Mouse (Mus musculus): ENCODE measurements around the gene Gstz1. TPM values are rescaled to one million over a fixed set of nuclear protein-coding genes. Genes with fewer than 3 reads are reported as not detected.
"Not testable (repeated sequence)": the region's sequence is repeated elsewhere in the genome, so short reads cannot be mapped to it uniquely, and the experiment has no call there.

Gene Gstz1
- total RNA-seq, 2 experiments from 2014 or later: 3.8 to 6.1 TPM

- not testable (repeated sequence) for ATAC-seq (replicated peaks; ENCODE audit: low FRiP score, poor library complexity, severe bottlenecking)
Measured at GRCm38 (mm10) chr12:87154448-87154847, 7.5 kb downstream of the Gstz1 start.

DNA sequence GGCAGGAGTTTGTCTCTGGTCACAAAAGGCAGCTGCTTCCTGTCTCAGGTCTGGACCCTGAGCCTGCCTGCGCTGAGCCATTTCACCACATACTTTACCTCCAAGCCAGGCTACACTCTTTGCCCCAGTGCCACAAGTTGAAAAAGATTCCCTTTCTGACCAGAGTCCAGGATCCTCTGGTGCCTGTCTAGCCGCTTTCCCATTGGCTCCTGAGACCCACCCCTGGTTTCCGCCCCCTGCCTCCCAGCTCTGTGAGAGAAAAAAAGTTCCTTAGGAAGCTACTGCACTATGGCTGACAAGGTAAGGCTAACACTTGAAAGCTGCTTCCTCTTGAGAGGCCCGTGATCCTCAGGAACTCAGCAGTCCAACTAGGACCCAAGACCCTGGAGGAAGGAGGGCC lies 10.4 kb downstream of the Gstz1 start:
- no peak for ATAC-seq (replicated peaks; ENCODE audit: low FRiP score, poor library complexity, severe bottlenecking)

GRCm38 (mm10) chr12:87158099-87158498 lies 11.1 kb downstream of the Gstz1 start:
- ATAC-seq (replicated peaks; ENCODE audit: low FRiP score, poor library complexity, severe bottlenecking): no peak

GRCm38 (mm10) chr12:87160310-87160709 lies 13.3 kb downstream of the Gstz1 start:
- no peak for ATAC-seq (replicated peaks; ENCODE audit: low FRiP score, poor library complexity, severe bottlenecking)

- ATAC-seq (replicated peaks; ENCODE audit: low FRiP score, poor library complexity, severe bottlenecking): peak; percentile 53; the same call in 1 of the 2 replicates
Measured at GRCm38 (mm10) chr12:87160815-87161214, 13.8 kb downstream of the Gstz1 start.

- ATAC-seq (replicated peaks; ENCODE audit: low FRiP score, poor library complexity, severe bottlenecking): no peak
Measured at GRCm38 (mm10) chr12:87175194-87175946, 28.4 kb downstream of the Gstz1 start.

DNA sequence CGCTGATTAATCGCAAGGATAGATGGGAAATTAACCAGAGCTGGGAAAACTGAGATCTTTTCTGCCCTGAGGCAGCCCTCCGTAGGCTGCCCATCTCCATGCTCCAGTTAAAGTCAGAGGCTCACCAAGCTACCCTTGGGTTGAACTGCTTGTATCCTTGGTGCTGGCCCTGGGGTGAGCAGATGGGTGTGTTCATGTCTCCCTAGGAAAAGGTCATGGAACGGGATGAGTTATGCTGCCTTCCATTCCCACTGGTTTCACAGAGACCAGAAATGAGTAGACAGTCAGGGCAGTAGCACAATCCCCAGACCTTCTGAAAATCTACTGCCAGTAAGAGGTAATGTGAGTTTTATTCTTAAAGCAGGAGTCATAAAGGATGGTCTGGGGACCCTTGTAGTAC lies 30.7 kb downstream of the Gstz1 start:
- no peak for ATAC-seq (replicated peaks; ENCODE audit: low FRiP score, poor library complexity, severe bottlenecking)

DNA sequence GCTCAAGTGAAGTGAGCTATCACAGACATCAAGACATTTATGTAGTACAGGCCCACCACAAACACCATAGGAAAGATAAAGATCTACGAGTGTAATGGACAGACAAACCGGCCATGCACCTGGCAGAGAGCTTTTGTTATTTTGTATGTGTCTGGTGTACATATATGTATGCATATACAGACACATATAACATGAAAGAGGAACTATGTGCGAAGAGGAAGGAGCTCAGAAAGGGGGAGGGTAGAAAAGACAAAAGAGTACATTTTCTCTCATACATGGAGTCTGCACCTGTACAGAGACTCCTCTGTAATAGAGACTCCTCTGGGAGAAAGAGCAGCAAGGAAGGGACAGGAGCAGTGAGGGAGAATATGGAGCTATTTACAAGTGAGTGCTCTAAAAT lies 46.0 kb downstream of the Gstz1 start:
- ATAC-seq (replicated peaks; ENCODE audit: low FRiP score, poor library complexity, severe bottlenecking): no peak

DNA sequence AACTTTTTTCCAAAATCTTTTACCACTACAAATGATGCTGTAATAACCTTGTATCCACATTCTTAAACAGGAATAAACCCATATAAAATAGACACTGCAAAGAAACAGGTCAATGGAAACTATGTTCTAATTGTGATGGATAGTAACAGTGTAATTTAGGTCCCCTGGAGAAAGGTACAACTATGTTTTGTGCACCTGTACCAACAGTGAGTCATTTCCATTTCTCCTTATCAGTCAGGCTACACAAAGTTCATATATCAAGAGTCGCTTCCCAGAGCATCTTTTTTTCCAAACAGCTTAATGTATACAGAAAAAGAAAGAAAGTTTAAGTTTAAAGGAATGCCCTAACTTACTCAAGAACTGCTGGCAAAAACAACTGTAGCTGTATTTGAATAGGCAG lies 48.1 kb downstream of the Gstz1 start:
- no peak for ATAC-seq (replicated peaks; ENCODE audit: low FRiP score, poor library complexity, severe bottlenecking)

GRCm38 (mm10) chr12:87196310-87196709 lies 49.3 kb downstream of the Gstz1 start:
- no peak for ATAC-seq (replicated peaks; ENCODE audit: low FRiP score, poor library complexity, severe bottlenecking)

DNA sequence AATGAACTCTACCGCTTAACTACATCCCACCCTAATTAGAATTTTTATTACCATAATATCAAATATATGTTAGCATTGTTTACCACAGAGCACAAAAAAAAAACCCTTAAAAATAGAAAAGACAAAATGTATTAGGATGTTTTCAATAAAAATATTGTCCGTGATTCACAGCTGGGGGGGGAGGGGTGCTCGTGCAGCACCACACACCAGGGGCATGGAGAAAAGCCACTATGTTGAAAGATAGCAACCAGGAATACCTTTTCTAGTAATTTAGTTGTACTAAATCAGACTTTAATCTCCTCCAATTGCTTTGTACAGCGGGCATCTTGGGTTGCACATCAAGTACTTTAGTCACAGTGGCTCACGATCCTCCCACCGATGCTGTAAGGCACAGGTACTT lies 51.8 kb downstream of the Gstz1 start:
- ATAC-seq (replicated peaks; ENCODE audit: low FRiP score, poor library complexity, severe bottlenecking): no peak

DNA sequence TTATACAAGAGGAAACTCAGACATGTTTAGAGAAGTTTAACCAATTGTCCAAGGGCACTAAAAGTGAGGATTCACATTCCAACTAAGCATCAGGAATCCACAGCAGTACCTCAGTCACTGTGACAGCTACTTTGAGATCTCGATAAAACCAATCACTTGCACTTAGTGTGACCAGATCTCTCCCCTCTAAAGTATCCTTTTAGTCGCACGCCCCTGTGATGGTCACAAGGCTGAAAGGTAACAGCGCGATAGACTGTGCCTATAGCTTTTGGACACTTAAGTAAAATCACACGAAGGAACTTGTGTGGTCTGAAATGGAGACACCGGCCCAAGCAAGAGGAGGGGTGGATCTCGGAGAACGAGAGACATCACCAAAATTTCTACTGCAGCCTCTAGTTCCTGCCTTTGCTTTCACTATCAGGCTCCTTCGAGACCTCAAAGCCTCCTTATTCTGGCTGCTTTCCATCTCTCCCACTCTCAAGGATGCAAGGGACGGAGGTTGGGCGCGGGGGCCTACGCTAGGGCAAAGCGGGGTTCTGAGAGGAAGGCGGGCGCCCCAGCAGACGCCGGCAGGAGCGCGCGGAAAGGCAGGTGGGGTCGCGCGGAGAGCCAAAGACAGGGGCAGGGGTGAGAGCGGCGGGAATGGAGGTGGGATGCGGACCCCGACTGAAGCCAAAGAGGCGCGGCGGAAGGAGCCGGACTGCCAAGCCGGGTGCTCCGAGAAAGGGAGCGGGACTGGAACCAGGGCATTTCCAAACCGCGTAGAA lies 52.4 kb downstream of the Gstz1 start, which contains the start of gene Samd15:
Samd15 (plus strand) TSS at position 518 of the 767 bp plus-strand sequence.
- ATAC-seq (replicated peaks; ENCODE audit: low FRiP score, poor library complexity, severe bottlenecking): no peak

DNA sequence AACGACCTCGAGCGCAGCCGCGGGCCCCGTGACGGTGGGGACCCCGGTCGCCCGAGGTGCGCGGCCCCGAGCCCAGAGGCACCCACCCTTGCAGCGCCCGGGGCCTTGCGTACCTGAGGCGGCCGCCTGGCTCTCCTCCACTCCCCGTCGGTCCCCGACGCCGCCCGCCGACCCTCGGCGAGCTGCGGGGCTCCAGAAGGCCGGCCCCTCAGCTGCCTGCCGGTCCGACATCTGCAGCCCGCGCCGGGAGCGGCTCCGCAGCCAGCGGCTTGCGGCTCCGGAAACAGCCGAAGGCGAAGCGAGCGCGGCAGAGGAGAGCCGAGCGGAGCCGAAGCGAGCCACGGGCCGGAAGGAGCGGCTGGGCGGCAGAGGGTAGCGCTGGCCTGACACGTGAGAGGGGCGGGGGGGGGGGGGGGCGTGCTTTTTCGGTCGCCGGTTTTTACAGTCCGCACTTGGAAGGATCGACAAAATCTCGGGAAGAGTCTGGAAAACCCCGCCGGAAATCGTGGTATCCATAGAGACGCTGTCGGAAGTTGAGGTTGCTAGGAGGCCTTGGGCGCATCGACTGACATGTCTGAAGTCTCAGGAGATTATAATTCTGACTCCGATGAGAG lies 53.1 kb downstream of the Gstz1 start, which contains the start of gene Tmed8:
Tmed8 (minus strand) TSS at position 482 of the 614 bp plus-strand sequence.
- ATAC-seq (replicated peaks; ENCODE audit: low FRiP score, poor library complexity, severe bottlenecking): no peak

DNA sequence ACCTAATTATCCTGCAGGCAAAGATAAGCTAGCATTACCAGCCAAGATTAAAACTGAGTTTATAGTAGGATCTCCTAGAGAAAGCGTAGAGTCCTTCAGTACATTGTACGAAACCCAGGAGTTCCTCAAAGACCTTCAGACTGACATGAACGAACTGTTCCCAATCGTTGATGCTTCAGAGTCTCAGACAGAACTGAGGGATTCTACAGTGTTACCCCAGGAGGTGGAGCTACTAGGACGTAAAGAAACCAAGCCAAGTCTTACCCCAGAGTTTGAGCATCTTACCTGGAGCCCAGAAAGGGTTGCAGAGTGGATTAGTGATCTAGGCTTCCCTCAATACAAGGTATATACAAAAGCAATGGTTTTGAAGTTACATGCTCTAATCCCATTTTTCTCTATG lies 54.7 kb downstream of the Gstz1 start:
- no peak for ATAC-seq (replicated peaks; ENCODE audit: low FRiP score, poor library complexity, severe bottlenecking)

GRCm38 (mm10) chr12:87205789-87206188 lies 58.8 kb downstream of the Gstz1 start:
- ATAC-seq (replicated peaks; ENCODE audit: low FRiP score, poor library complexity, severe bottlenecking): not testable (repeated sequence)

DNA sequence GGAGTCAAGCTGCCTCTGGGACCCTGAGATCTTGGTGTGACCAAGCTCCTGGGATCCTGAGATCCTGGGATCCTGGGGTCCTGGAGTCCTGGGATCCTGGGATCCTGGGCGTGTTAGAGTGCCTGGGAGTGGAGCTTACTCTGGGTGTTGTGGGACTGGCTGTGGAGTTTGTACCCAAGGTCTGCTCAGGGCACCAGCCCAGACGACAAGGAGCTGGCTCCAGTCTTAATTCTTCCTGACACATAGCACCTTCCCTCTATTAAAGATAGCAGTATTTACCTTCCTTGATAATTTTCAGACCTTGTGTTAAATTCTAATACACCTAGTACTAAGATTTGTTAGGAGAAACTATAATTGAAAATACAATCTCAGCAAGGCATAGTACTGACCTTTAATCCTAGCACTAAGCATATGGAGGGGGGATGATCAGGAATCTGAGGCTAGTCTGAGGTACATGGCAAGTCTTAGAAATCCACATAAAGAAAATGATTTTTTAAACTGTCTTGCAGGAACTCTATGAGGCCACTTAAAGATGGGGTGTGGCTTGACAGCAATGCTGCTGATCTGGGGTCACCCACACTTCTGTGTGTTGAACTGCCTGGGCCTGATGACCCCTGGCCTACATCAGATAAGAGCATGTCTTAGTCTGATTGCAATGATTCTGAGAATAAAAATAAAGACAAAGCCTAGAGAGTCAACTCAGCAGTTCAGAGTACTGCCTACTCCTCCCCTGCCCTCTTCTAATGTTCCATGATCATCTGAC lies 66.1 kb downstream of the Gstz1 start:
- ATAC-seq (replicated peaks; ENCODE audit: low FRiP score, poor library complexity, severe bottlenecking): no peak
